Mouse (Mus musculus): Measurements from ENCODE around the gene Tmem100.

Tmem100 gene

DNA sequence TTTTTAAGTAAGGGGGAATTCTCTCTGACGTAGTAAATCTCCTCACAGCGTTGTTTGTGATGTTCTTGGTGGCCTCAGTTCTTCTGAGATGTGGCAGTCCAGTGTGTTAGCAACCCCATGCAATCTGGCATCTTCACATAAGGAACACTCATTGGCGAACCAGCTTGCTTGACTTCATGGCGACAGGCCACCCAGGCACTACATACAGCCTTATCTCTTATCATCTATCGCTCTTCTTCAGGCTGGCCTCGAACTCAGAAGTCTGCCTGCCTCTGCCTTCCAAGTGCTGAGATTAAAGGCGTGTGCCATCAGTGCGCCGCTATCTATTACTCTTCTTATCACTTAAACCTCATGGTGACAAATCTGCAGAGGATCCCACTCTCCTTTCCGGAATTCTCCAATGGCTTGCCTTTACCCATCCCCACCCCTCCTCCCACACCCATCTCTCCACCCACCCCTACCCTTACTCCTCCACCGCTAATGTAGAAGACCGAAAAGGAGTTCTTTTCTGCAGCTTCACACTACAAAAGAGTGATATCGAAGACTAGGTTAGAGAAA, at the start of gene Tmem100:
TSS of gene Tmem100 (plus strand) at position 508 of the 558 bp plus-strand sequence.
- no peak for DNase-seq

DNA sequence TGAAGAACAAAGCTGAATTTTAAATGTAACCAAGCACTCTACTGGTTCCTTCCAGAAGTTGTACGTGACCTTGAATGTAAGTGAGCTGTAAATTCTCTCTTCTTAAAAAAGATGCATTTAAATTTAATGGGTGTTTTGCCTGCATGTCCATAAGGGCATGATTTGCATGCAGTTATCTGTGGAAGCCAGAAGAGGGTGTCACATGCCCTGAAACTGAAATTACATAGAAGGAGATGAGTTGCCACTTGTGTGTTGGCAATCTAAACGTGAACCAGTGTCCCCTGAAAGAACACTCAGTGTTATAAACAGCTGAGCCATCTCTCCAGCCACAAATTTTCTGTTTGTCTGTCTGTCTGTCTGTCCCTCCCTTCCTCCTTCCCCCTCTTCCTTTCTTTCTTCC, 47.2 kb upstream of the Tmem100 start:
- no peak for DNase-seq

DNA sequence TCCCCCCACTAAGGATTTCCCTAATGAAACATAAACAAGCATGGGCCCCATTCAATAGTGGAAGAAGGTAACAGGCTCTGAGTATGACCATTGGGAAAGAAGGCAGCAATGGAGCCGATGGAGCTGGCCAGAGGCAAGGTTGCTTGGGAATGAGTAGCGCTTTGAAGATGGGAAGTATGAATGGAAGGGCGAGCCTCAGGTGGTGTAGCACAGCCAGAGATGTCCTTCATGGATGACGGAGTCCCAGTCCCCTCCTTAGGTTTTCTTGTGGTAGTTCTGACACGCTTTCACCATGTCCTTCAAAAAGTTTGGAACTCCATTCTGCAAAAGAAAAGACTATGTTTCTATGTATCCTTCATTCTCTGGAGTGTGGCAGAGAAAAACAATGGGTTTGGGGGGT, 45.7 kb upstream of the Tmem100 start:
- DNase-seq = no peak

DNA sequence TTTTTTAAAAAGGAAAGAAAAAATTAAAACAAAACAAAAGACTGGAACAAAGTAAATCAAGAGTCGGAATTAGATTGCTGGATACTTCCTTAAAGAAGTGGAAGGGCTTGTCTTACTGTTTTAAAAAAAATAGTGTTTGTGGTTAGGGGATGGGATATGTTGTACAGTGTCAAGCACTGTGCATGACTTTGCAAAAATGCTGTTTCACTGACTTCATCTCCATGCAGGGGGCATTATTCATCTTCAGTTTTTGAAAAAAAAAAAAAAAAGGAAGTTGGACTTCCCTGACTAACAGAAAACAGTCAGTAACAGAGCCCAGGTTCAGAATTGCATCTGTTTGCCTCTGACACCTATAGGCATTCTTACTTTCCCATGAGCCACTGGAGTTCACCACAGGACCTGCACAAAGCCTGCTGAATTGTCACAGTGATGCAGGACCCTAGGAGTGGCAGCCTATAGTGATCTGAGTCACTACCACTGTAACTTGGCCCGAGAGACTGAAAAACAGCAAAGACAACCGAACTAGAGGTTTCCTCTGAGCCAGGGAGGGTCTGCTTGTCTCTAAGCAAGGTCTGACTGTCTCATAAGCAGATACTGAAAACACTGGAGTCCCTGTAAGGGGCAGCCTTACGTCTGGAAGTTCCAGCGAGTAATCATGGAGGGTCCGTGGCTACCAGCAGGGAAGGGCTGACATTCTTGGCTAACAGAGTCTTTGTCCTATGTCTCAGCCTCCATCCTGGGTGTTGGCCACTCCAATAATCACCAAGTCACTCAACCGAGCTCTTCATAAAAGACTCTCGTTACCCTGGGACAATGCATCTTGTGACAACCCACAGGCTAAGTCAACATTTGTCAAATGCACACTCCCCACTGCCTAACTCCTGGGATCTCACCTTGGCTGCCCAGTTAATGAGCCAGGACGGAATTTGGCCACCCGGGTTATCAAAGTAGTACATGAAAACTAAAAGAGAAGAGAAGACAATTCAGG, 44.7 kb upstream of the Tmem100 start:
- DNase-seq = peak in 1 of 2 experiments; percentile 29

DNA sequence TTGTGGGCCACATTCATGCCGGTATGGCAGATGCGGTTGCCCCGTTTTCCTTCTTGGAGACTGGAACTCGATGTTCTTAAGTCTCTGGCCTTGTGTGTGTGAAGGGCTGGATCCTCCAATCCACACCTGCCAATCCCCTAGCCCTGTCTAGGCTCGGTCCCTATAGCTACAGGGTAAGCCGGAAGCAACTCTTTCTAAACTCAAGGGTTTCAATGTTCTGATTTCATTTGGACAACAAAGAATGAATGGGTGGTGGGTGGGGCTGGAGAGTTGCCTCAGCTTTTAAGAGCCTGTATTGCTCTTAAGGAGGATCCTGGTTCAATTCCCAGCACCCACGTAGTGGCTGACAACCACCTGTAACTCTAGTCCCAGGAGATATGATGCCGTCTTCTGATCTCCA, 43.6 kb upstream of the Tmem100 start:
- DNase-seq = no peak

DNA sequence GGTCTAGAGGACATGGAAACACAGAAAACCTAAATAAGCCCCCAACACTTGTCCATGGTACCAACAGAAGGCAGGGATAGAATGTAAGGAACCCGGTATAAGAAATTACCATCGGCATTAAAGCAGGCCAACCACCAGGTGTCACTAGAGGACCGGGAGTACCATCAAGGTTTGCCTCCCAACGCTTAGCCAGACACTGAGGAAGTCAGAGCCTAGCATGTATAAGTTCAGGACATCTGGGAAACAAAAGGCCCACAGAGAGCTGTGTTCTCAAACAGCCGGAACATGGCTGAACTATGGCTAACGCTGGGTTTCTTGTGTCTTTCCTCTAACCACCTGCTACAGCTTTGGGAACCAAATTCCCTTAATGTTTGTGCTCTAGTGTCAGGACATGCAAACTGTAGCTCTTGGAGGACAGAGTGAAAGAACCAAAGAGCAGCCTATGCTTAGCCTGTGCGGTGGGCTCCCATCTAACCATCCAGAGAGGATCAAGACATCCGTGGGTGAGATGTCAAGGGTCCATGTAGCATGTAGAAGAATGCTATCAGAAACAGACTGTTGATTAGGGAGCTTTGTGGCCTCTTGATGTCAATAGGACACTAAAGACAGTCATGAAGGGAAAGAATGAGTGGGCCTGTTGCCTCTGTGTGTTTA, 41.1 kb upstream of the Tmem100 start:
- DNase-seq = peak; percentile 82 to 85

DNA sequence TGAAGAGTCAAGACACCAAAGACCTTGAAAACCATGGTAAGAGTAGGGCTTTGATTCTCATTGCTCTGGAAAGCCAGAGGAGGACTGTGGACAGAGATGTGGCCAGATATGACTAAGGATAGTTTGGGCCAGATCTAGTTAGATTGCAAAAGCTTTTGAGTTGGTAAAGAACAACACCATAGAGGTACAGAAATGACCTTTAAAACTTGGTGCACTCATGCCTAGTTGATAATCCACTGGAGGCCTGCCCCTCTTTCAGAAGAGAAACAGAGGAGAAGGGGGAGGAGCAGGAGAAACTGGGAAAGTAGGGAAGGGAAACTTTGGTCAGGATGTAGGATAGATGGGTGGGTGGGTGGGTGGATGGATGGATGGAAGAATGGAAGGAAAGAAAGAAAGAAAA, 38.5 kb upstream of the Tmem100 start:
- no peak for DNase-seq

DNA sequence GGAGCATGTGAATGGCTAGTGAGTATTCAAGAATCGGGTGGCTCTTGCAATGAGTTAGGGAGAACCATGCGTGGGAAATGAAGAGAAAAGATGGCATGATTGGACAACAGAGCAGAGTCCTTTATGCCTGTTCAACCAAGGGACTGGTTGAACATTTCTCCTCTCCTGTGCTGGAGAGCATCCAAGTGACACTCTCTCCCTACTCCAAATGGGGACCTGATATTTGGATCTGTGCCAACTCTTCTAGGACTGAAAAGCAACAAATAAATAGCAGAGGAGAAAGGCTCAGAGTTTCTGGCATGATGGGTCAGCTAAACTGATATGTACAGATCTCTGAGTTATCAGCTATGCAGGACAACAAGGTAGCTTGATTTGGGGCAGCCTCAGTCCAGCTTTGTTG, 35.4 kb upstream of the Tmem100 start:
- DNase-seq = no peak

DNA sequence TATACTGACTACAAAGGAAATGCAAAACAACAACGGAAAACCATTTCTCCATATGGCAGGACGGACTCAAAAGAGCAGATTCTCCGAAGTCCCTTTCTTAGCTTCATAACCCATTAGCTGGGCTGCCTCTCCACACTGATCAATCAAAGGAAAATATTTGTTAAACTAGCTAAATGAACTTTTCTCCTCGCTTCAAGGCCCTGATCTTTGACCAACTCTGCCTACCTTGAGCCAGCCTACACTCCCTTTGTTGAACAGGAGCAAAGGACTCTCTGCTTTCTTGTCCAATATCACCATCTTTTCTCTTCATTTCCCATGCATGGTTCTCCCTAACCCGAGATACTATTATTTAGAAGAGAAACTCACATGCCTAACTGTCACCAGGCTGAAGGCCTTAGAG, 34.6 kb upstream of the Tmem100 start:
- DNase-seq = no peak

DNA sequence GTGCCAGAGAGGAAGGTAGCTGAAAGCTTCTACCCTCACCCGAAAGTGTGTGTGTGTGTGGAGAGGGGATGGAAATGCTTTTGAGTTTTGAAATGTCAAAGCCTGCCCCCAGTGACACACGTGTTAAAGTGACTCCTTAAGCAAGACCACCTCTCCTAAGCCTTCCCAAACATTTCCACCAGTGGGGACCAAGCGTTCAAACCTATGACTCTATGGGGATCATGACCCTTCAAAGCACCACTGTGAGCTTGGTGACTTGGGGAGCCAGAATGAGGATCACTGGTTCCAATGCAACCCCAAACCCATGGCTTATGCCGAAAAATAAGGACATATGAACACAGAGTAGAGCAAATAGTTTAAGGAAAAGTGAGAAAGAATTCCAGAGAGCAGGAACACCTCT, 33.7 kb upstream of the Tmem100 start:
- DNase-seq = no peak

DNA sequence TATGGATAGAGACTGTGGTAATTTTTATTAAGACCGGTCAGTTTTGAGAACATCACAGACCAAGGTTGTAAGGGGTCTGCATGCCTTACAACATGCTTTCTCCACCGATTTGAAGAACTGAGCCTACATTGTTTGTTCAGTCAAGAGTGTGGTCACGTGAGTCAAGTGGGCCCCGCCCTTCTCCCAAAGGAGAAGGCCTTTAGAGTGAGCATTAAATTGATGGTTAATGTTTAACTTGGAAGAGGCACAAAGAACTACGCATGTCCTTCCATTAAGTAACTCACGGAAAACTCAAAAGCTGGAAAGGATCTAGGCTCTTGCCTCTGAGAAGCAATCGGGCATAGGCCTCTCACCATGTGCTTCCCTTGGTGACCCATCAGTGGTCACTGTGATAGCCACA, 33.3 kb upstream of the Tmem100 start:
- peak in 1 of 2 experiments; percentile 22 for DNase-seq

DNA sequence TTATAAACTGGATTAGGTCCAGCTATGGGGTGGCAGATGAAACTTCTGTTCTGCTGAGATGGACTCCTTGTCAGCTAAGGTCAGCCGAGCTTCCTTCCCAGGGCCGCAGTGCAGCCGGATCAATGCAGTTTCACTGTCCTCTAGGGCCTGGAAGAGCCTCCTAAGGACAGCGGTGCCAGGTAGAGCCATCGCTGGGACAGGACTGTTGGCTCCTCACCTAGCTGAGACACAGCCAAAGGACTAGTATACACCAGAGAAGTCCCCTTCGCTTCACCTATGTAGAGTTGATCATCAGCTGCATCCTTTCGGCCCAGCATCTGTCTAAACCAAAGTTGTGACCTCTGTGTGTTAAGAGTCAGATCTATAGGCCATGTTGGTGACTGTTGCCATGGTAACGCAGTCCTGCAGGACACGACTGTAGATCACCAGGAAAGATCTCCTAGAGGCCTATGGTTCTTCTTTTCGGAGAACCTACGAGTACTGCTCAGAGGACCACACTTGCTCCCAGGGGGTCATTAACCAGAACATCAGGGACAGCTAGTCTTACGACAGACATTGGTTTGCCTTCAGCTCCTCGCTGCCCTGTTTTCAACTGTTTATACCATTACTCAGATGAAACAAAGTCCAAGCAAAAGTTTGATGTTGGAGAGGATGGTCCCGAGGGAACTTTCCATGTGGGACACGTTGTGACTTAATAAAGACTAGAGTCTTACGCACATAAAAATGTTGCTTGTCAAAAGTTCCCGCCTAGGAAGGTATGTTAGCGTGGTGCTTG, 31.0 kb upstream of the Tmem100 start:
- DNase-seq = no peak

DNA sequence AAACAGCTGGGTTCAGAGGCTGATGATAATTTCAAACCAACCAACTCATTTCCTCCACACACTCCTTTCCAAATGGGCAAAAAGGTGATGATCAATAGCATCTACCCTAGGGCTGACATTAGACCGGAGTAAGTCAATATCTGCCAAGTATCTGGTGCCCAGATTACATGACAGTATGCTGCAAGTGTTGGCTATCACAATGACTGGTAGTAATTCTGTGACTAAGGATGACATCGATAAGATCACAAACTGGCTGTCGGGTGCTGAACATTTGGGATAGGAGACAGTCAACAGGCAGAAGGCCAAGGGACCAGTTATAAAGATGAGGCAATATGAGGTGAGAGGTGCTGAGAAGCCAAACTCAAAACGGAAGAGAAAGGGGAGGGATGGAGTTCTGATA, 29.5 kb upstream of the Tmem100 start:
- no peak for DNase-seq

DNA sequence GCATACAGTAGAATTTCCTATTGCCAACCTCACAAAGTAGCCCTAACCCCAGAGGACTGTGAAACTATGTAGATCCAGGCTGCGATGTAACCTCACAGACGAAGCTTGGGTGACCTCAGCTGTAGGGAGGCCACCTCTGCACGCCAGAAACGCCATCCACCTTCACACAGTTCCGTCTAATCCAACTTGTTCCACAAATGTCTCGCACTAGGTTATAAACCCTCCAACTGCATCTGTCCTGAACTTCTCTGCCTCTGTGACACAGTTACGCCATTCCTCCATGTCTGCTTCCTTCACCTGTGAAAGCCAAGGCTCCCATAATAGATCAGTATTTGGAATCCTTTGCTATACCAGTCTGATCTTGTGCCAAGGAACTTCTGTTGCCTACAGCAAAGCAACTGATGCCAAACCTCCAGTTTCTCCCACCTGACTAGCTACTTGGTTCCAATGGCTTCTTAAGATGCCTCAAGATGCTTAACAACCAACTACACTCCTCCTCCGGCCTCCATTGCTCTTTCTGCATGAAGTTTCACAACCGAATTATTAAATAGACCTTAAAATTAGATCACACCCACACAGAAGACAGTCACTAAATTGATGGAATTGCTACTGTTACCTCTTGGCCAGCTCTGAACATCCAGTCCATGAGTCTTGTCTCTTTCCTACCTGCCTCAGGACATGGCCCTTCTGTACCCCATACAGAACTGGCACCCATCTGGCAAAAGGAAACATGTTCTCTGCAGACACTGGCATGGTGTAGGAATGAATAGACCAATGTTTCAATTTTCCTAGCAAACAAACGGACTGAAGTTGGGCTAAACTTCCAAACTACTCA, 28.5 kb upstream of the Tmem100 start:
- no peak for DNase-seq

DNA sequence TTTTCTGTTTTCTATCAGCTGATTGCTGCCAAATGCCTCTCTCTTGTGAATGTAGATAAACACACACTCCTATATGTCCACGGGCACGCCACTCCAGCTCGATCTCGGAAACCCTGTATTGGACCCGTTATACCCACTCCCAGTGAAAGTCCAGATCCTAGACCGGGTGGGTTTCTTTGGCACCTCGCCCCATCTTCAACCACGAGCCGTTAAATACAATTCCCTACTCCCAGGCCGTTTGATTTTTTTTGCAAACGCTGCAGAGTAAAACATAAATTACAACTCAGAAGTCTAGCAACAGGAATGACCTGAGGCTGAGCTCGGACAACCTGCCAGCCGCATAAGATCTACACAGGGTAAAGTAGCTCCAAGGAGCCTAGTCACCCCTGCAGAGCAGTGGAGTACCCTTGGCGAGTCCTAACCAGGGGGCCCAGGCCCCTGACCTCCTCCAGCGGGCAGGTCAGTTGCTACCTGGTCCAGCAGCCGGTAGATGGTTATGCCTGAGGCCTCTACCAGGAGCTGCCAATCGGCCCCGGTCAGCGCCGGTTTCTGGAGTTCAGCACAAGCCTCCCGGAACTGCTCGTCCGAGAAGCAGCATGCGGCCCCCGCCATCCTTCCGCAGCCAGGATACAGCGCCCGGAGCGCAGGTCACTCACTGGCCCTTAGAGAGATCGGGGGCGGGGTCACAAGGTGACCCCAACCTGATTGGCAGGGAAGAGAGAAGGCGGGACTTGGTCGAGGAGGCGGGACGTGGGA, 27.7 kb upstream of the Tmem100 start, which contains the start of gene Pctp:
TSS of gene Pctp (minus strand) at position 664 of the 756 bp plus-strand sequence.
- DNase-seq = peak; percentile 89 to 94

DNA sequence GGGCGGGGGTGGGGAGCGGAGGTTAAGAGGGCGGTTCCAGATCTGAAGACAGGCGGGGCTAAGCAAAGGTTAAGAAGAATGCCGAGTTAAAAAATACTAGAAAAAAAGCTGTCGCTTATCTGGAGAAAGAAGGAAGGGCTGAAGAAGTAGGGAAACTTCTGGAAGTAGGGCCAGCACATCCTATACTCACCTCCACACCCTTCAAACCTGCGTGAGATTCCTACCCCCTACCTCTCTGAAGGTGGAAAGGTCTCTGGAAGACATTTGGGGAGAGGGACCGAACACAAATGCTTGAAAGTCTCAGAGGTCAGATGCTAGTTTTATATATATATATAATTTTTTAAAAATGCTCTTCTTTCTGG, 27.2 kb upstream of the Tmem100 start:
- no peak for DNase-seq

DNA sequence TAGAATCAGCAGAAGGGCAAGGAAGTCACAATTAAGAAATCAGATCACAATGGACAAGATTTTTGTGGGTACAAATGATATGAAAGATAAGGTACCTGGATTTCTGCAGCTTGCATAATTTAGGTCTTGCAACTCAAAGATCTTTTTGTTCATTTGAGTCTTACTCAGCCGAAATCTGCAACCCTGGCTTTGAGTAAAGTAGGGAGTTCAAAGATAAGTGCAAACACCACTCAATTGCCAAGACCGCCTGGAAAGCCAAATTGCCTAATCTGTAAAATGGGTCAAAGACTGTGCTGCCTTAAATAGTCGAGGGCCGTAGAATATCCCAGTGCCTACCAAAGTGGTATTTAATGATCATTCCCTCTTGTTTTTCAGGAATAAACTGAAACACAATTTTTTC, 26.8 kb upstream of the Tmem100 start:
- DNase-seq = no peak

DNA sequence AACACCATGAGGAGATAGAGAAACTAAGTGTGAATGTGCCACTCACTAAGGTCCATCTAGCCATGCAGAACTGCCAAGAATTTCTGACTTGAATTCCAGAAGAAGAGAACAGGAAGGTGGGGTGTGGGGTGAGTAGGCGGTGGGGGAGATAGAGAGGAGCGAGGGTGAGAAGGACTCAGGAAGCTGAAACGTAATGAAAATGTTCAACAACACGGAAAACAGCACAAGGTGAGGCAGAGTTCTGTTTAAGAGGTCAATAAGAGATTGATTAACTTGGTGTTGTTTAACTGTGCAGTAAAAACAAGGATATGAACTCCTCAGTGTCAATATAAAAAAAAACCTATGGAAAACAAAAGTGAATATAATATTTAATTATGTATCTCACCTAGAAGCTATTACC, 24.0 kb upstream of the Tmem100 start:
- no peak for DNase-seq

DNA sequence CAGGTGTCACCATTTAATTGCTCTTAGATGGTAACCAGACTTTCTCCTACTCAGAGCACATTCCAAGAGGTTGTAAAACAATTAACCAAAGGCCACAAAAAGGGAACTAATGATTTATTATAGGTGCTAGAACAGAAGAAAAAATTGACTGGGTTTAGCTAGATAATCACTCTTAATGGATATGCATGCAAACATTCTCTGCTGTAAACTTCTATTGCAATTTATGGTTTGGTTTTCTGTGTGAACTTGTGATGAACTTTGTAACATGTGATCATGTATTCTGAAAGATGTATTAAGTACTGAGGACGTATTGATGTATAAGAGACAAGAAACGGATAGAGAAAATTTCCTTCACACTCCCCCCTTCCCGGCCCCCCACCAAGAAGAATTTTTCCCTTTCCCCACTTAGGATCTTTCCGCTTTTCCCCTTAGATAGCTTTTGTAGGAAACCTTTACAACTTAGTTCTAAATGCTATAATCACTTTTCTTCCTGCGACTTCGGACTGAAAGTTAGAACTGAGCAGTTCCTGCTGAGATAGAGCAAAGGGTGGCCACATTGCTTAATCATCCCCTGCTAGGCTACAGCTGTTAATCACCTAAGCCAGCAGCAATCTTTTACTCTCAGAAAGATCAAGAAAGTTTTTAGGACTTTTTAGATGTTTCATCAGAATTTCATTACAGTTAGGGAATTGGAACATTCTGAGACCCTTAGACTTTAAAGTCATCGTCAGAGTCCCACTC, 22.2 kb upstream of the Tmem100 start:
- no peak for DNase-seq

DNA sequence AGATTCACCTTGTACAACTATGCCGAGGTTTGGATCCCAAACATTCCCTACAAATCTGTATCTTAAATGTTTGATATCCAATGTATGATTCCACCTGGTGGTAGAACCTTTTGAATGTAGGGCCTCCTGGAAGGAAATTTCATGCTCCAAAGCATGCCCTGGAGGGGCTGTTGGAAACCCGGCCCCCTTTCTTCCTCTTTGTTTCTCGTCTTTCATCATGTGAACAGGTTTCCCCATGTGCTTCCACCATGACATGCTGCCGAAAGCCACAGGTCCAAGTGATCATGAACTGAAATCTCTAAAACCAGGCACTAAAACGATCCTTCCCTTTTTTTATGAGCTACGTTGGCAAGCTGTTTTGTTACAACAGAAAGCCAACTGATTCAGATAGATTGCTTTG, 16.5 kb upstream of the Tmem100 start:
- no peak for DNase-seq

DNA sequence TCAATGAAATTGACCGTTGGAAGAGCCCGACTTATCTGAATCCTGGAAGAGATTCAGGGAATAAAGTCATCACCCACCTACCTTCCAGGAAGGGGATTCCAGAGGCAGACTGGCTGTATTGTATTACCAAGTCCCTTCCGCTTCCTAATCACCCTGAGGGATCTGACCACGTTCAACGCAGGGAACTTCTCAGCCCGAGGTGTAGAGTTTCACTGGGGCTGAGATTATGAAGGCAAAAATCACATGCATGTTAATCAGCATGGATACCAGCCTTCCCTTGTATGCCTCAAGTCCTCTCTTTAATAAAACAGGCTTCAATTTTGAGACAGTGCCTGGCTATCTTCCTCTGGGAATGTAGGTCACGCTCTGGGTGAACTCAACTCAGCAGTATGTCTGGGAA, 14.9 kb upstream of the Tmem100 start:
- no peak for DNase-seq

All from kidney, postnatal 4 days (tissue).